Mouse (Mus musculus): ENCODE results near the gene Aldh18a1.

DNA sequence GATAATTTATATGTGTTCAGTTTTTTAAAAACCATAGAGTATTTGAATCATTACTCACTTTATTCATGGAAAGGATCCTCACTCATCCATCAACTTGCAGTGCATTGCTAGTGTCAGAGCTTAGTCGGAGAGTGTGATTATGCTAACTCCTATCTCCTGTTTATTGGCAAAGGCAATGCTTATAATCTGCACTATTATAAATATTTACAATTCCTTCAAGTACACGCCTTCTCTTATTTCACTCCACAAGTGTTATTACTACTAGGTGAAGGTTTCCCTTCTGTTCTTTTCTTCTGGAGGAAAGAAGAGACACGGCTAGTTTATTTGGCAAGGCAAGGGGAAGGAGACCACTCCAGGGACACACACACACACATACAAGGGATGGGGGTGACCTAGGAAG is 43.9 kb upstream of the Aldh18a1 start:
- TF ChIP-seq HCFC1 (IDR thresholded peaks at IDR 0.05; ENCODE audit: borderline replicate concordance, insufficient read depth, low read length) = no peak
- no peak for TF ChIP-seq ZC3H11A (IDR thresholded peaks at IDR 0.05; ENCODE audit: borderline replicate concordance, low read depth, low read length)
- TF ChIP-seq CHD2 (IDR thresholded peaks at IDR 0.05; ENCODE audit: low read depth, low read length) = no peak
- TF ChIP-seq ZNF384 (IDR thresholded peaks at IDR 0.05; ENCODE audit: low read depth, low read length) = no peak
- TF ChIP-seq MAFK (IDR thresholded peaks at IDR 0.05; ENCODE audit: insufficient read depth, low read depth, low read length) = no peak

All from ES-E14 (cell line).